Mouse (Mus musculus) forebrain, embryonic 10.5 days (tissue): ENCODE data around the gene Il17rd. TPM values are rescaled to one million over a fixed set of nuclear protein-coding genes. Genes with fewer than 3 reads are reported as not detected.

ENCODE experiments used
- DNase-seq: peaks from one replicate; pipeline ENCODE4 v3.0.0-alpha.2; 2017; ENCODE audit warnings: low spot score; ENCODE audit errors: extremely low spot score
- H3K27ac ChIP-seq: fragments of 300-500 bp; sonication (generic); 2 replicates; pipeline ENCODE4 v1.5.1; 2016; ENCODE audit warnings: mild to moderate bottlenecking
- H3K27me3 ChIP-seq: fragments of 300-500 bp; sonication (generic); 2 replicates; pipeline ENCODE4 v1.6.1; 2016; ENCODE audit warnings: mild to moderate bottlenecking; ENCODE audit not compliant: poor library complexity, severe bottlenecking
- H3K36me3 ChIP-seq: fragments of 300-500 bp; sonication (generic); replicated peaks from 2 replicates; pipeline ENCODE4 v1.6.1; 2016; ENCODE audit warnings: mild to moderate bottlenecking, moderate library complexity
- H3K4me1 ChIP-seq: fragments of 300-500 bp; sonication (generic); 2 replicates; pipeline ENCODE4 v1.6.1; 2016
- H3K4me3 ChIP-seq: fragments of 300-500 bp; sonication (generic); 2 replicates; pipeline ENCODE4 v1.5.1; 2016; ENCODE audit warnings: mild to moderate bottlenecking, moderate library complexity
- H3K9me3 ChIP-seq: fragments of 300-500 bp; sonication (generic); 2 replicates; pipeline ENCODE4 v1.6.1; 2016; ENCODE audit warnings: mild to moderate bottlenecking, moderate library complexity
- whole genome bisulfite sequencing: fragments of 180-500 bp; shearing (Covaris S2); methylation state at CpG from one replicate; pipeline ENCODE4 v1.1.7; 2016; 5-methylcytosine and 5-hydroxymethylcytosine counted together
- polyA plus RNA-seq: library from polyadenylated mRNA; unstranded; fragments of >200 nt; fragmentation: Nextera tagmentation; extraction: Ambion mirVana; gene quantifications from 2 replicates; pipeline ENCODE4 v1.2.1, GENCODE M21; 2016

The Il17rd gene
- polyA plus RNA-seq, 1 experiment from 2014 or later: 9.6 TPM

DNA sequence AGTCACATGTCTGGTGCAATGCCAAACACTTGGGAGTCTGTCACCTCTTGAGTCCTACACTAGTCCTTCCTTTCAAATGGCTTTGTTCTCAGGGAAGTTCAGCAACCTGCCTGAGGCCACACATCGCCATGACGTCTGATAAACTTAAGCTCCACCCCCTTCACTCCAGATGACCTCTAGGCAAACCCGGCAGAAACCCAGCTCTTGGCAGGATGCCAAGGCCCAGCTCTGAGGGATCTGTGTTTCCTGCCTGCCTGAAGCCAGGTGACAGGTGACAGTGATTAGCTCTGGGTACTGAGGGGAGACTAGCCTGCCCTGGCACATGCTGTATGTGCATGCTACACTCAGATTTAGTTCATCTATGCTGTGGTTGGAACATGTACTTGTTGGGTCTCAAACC, 33.2 kb downstream of the Il17rd start:
- H3K4me1 ChIP-seq: peaks cover 92% of the 10 kb centered on the region
- 36% methylated on average over 3 of the region's 3 CpGs for WGBS
- DNase-seq: no peak
- peaks cover 40% of the 10 kb centered on the region for H3K27me3 ChIP-seq
- H3K27ac ChIP-seq: no peak overlapping the region
- H3K9me3 ChIP-seq: no peaks in the 10 kb centered on the region
- no peak overlapping the region for H3K4me3 ChIP-seq
- peaks cover 11% of the 10 kb centered on the region for H3K36me3 ChIP-seq

GRCm38 (mm10) chr14:27075084-27075483, 36.3 kb downstream of the Il17rd start:
- WGBS: 77% methylated on average over 6 of the region's 6 CpGs
- Histone ChIP-seq H3K27ac (0 out of 2 replicates have a peak overlapping the region, but pooled peaks have one; percentile 30), H3K9me3 (no peaks in the 10 kb centered on the region), H3K27me3 (0 out of 2 replicates have a peak, but pooled peaks cover 14% of the 10 kb centered on the region), H3K4me3 (no peak overlapping the region), H3K36me3 (peaks cover 23% of the 10 kb centered on the region), H3K4me1 (peaks cover 61% of the 10 kb centered on the region)
- DNase-seq: no peak

- no peaks in the 10 kb centered on the region for H3K9me3 ChIP-seq
- peaks cover 52% of the 10 kb centered on the region for H3K4me1 ChIP-seq
- H3K27me3 ChIP-seq: 0 out of 2 replicates have a peak, but pooled peaks cover 13% of the 10 kb centered on the region
- WGBS: 91% methylated on average over 8 of the region's 8 CpGs
- H3K27ac ChIP-seq: no peak overlapping the region
- DNase-seq: no peak
- H3K4me3 ChIP-seq: no peak overlapping the region
- H3K36me3 ChIP-seq: peaks cover 23% of the 10 kb centered on the region
These were observed 37.3 kb downstream of the Il17rd start for GRCm38 (mm10) chr14:27075909-27076521.

GRCm38 (mm10) chr14:27076522-27076920, 37.8 kb downstream of the Il17rd start:
- H3K27ac ChIP-seq: no peak overlapping the region
- 95% methylated on average over 2 of the region's 2 CpGs for WGBS

DNA sequence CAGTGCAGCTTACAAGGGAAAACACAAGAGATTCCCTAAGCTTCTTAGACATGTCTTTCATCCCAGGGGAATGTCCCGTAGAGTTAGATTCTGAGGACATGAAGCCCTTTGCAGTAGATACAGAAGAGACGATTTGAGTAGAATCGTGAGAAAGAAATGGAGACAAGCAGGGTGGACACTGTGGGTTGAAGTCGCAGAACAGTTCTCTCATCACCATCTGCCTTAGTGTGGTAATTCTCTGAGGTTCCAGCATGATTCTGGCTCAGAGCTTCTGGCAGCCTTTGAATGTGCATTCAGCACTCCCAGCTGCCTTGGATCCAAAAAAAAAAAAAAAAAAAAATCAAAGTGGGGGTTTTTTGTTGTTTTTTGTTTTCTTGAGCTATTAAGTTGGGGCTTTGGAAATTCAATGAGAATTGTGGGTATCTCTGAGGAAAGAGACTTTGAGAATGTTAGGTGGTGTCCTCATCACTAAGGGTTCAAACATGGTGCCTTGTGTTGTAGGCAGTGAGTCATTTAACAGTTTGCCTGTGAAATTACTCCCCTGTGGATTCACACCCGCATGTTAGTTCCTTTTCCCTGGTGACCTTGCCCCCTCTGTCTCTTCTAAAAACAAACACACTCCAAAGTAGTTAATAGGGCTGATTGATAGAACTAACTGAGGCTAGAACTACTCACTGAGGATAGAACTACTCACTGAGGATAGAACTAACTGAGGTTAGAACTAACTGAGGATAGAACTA, 43.0 kb downstream of the Il17rd start:
- DNase-seq: no peak
- no peak overlapping the region for H3K4me3 ChIP-seq
- no peaks in the 10 kb centered on the region for H3K27me3 ChIP-seq
- H3K27ac ChIP-seq: no peak overlapping the region
- peaks cover 50% of the 10 kb centered on the region for H3K36me3 ChIP-seq
- no peaks in the 10 kb centered on the region for H3K9me3 ChIP-seq
- peaks cover 10% of the 10 kb centered on the region for H3K4me1 ChIP-seq
- 80% methylated on average over 5 of the region's 5 CpGs for WGBS

More at GRCm38 (mm10) chr14:27076522-27076920, 37.8 kb downstream of the Il17rd start:
- Histone ChIP-seq H3K9me3 (no peaks in the 10 kb centered on the region), H3K27me3 (0 out of 2 replicates have a peak, but pooled peaks cover 8% of the 10 kb centered on the region), H3K36me3 (peaks cover 23% of the 10 kb centered on the region), H3K4me3 (no peak overlapping the region), H3K4me1 (peaks cover 47% of the 10 kb centered on the region)
- DNase-seq: no peak

- DNase-seq: no peak
- Histone ChIP-seq H3K9me3 (no peaks in the 10 kb centered on the region), H3K4me3 (no peak overlapping the region), H3K27me3 (no peaks in the 10 kb centered on the region), H3K4me1 (peaks cover 20% of the 10 kb centered on the region), H3K27ac (no peak overlapping the region), H3K36me3 (peaks cover 71% of the 10 kb centered on the region)
- 87% methylated on average over 5 of the region's 5 CpGs for WGBS
These were observed 46.7 kb downstream of the Il17rd start for GRCm38 (mm10) chr14:27085471-27085870.

DNA sequence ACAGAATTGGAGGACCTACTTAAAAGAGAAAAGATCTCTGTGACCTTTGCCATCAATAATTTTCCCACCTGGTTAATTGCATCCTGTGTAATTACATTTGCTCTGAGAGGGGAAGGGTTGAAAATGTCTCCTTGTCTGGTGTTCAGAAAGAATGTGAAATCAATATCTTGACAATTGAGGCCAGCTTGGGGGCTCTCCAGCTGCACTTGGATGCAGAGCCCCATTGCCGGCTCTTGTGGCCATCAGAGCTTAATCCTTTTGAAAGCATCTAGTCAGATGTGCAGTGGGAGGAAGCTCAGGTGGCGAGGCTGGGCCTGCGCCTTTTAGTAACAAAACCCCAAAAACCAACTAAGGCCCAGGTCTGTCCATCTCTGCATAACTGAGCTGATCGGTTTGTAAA, 47.3 kb downstream of the Il17rd start:
- H3K9me3 ChIP-seq: no peaks in the 10 kb centered on the region
- peaks cover 71% of the 10 kb centered on the region for H3K36me3 ChIP-seq
- H3K27ac ChIP-seq: no peak overlapping the region
- no peaks in the 10 kb centered on the region for H3K27me3 ChIP-seq
- H3K4me3 ChIP-seq: no peak overlapping the region
- no peak for DNase-seq
- WGBS: 52% methylated on average over 4 of the region's 4 CpGs
- H3K4me1 ChIP-seq: peaks cover 20% of the 10 kb centered on the region

DNA sequence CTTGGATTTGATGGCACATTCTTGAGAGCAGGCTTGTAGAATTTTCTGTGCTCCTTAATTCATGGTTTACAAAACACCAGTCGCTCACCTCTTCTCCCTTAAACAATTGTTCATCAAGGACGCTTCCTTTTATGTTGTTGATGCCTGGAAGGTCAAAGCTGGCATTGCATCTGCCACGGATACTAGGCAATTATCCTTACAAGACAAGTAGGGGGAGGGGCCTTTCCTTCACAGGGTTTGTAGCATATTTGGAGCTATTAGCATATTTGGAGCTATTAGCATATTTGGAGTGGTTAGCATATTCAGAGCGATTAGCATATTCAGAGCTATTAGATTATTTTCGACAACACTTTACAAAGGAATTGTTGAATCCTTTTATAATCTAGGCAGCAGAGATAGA, 55.5 kb downstream of the Il17rd start:
- H3K36me3 ChIP-seq: peaks cover 82% of the 10 kb centered on the region
- H3K4me3 ChIP-seq: no peak overlapping the region
- no peak for DNase-seq
- WGBS: 79% methylated on average over 5 of the region's 5 CpGs
- H3K4me1 ChIP-seq: peaks cover 12% of the 10 kb centered on the region
- no peaks in the 10 kb centered on the region for H3K27me3 ChIP-seq
- H3K9me3 ChIP-seq: no peaks in the 10 kb centered on the region
- H3K27ac ChIP-seq: no peak overlapping the region

GRCm38 (mm10) chr14:27096133-27096532, 57.4 kb downstream of the Il17rd start:
- WGBS: 81% methylated on average over 9 of the region's 9 CpGs
- H3K27me3 ChIP-seq: no peaks in the 10 kb centered on the region
- H3K27ac ChIP-seq: no peak overlapping the region
- H3K9me3 ChIP-seq: no peaks in the 10 kb centered on the region
- H3K4me3 ChIP-seq: no peak overlapping the region
- H3K36me3 ChIP-seq: peaks cover 89% of the 10 kb centered on the region
- DNase-seq: no peak
- H3K4me1 ChIP-seq: peaks cover 12% of the 10 kb centered on the region

DNA sequence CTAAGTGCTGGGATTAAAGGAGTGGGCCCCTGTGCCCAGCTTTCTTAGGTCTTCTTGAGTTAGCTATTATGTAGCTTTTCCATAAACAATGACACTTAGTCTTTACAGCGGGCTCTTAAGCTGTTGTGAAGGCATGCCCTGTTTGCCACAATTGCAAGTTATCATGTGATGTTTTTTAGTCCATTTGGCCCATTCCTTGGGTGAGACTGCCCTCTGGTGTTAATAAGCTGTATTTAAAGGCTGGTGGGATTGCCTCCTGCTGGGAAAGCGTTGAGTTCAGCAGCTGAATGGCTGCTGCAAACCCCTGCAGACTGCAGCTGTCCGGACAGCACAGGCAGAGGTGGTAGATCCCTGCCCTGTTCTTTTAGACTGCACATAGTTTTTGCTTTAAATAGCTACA, 58.0 kb downstream of the Il17rd start:
- H3K4me1 ChIP-seq: peaks cover 12% of the 10 kb centered on the region
- peak; percentile 75 for DNase-seq
- H3K9me3 ChIP-seq: no peaks in the 10 kb centered on the region
- H3K36me3 ChIP-seq: peaks cover 94% of the 10 kb centered on the region
- no peak overlapping the region for H3K4me3 ChIP-seq
- WGBS: 18% methylated on average over 3 of the region's 3 CpGs
- H3K27me3 ChIP-seq: no peaks in the 10 kb centered on the region
- no peak overlapping the region for H3K27ac ChIP-seq

DNA sequence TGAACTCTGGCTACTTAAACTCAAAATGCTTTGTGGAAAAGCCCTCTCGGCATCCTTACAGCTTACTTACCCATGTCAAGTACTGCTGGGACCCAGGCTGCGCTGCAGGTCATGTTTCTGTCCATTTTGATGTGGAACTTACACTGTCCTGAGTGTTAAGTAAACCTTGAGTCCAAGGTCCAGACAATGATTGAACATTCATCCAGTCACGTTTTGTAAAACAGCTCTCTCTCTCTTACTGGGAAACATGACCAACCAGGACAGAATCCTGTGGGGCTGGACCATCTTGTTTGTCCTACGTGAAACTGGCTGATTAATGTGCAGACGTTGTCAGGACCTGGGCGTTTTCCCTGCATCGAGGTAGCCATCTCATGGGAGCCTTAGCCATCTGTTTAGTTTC, 63.0 kb downstream of the Il17rd start:
- DNase-seq: no peak
- H3K27ac ChIP-seq: no peak overlapping the region
- no peaks in the 10 kb centered on the region for H3K27me3 ChIP-seq
- no peaks in the 10 kb centered on the region for H3K9me3 ChIP-seq
- peaks cover 88% of the 10 kb centered on the region for H3K36me3 ChIP-seq
- WGBS: 90% methylated on average over 7 of the region's 7 CpGs
- peaks cover 8% of the 10 kb centered on the region for H3K4me1 ChIP-seq
- no peak overlapping the region for H3K4me3 ChIP-seq

- no peak for DNase-seq
- Histone ChIP-seq H3K27ac (no peak overlapping the region), H3K4me1 (peaks cover 8% of the 10 kb centered on the region), H3K27me3 (no peaks in the 10 kb centered on the region), H3K9me3 (no peaks in the 10 kb centered on the region), H3K4me3 (no peak overlapping the region), H3K36me3 (peaks cover 89% of the 10 kb centered on the region)
- 82% methylated on average over 6 of the region's 6 CpGs for WGBS
These were observed 64.0 kb downstream of the Il17rd start for GRCm38 (mm10) chr14:27102720-27103119.

DNA sequence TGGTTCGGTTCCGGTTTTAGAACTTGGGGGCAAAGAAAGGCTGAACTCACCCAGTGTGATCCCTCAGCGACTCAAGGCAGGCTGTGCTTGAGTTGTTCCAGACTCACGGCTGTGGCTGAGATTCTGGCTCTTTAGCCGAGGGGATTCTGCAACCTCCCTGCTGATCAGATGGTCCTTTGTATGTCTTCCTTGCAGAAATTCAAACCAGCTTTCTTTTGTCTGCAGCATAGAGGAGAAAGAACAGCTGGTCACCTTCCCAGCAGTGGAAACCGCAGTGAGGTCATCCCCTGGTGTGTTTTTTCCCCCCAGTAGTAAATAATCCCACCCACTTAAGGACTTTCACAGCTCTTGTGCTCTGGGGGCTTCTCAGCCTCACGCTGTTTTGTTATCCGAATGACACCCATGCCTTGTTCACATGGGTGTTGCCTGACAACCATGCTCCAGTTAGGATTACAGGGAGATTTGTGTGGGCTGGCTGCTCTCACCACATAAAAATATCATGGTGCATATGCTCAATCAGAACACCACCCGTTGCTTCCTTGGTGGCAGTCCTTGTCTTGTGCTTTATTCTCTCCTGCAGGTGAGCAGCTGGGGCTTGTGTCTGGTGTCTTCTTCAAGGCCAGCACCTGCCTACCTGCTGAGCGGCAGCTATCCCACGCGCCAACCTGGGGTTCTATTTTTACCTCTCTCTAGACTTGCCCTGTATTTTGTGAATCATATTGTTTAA, 67.2 kb downstream of the Il17rd start:
- Histone ChIP-seq H3K36me3 (peaks cover 69% of the 10 kb centered on the region), H3K27ac (peak overlapping the region; percentile 48; the same call in 1 of the 2 replicates)

More for the DNA sequence above, 67.2 kb downstream of the Il17rd start:
- Histone ChIP-seq H3K9me3 (no peaks in the 10 kb centered on the region), H3K27me3 (no peaks in the 10 kb centered on the region), H3K4me1 (peaks cover 8% of the 10 kb centered on the region), H3K4me3 (no peak overlapping the region)
- DNase-seq: no peak
- 69% methylated on average over 12 of the region's 12 CpGs for WGBS
